Mouse (Mus musculus) G1E (cell line): ENCODE measurements around the gene Hist1h2bh.
A peak's percentile ranks its signal among the peaks of the same experiment; 100 is the strongest.
"Not testable (repeated sequence)": the region's sequence is repeated elsewhere in the genome, so short reads cannot be mapped to it uniquely, and the experiment has no call there.

Experiments used
- CTCF ChIP-seq: IDR thresholded peaks from 2 replicates; pipeline ENCODE4 v1.5.1; 2012; ENCODE audit warnings: low read depth, low read length, inconsistent platforms, mixed read lengths
- GATA1 ChIP-seq: IDR thresholded peaks from 2 replicates; pipeline ENCODE4 v1.6.1; 2012; ENCODE audit warnings: borderline replicate concordance, low read length, inconsistent platforms, mixed read lengths
- GATA2 ChIP-seq: IDR thresholded peaks from 2 replicates; pipeline ENCODE4 v1.6.1; 2012; ENCODE audit warnings: low read depth, low read length, inconsistent platforms, borderline replicate concordance
- POLR2AphosphoS5 ChIP-seq: IDR thresholded peaks from 2 replicates; pipeline ENCODE4 v1.6.1; 2012; ENCODE audit warnings: low read depth, low read length, inconsistent platforms; ENCODE audit not compliant: insufficient replicate concordance

DNA sequence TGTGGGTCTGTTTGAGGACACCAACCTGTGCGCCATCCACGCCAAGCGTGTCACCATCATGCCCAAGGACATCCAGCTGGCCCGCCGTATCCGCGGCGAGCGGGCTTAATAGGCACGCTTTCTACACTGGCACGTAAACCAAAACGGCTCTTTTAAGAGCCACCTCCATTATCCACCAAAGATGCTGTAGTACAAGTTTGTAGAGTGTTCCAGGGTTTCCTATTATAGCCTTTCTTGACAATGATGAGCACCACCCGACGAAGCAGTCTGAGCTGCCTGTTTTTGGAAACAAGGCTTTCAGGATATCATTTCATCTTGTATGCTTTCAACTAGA is 1.6 kb upstream of the Hist1h2bh start:
- 0 out of 2 replicates have a peak, but pooled peaks have one; percentile 28 for TF ChIP-seq POLR2AphosphoS5
- not testable (repeated sequence) for TF ChIP-seq CTCF, GATA1, GATA2
